Mouse (Mus musculus): ENCODE measurements around the gene Nfkbia.

The Nfkbia gene

DNA sequence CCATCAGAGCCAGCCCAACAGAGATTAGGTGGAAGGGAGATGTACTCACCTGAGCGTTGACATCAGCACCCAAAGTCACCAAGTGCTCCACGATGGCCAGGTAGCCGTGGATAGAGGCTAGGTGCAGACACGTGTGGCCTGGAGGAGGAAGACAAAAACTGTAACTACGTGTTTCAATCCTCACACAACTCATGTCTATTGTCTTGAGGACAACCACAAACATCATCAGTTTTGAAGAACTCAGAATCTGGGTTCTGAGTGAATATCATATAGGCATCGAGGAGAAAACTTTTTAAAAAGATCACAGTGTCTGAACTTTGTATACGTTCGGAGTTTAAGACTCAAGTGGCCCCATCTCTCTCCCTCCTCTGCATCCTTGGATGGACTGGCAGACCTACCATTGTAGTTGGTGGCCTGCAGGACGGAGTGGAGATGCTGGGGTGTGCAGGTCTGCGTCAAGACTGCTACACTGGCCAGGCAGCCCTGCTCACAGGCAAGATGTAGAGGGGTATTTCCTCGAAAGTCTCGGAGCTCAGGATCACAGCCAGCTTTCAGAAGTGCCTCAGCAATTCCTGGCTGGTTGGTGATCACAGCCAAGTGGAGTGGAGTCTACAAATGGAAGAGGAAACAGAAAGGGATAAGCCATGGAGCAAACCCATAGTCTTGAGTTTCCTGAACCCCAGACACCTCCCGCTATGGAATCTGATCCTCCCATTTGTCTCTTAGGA, 1.6 kb downstream of the Nfkbia start:
- DNase-seq (ENCODE audit: low read depth), result peak; percentile 78

DNA sequence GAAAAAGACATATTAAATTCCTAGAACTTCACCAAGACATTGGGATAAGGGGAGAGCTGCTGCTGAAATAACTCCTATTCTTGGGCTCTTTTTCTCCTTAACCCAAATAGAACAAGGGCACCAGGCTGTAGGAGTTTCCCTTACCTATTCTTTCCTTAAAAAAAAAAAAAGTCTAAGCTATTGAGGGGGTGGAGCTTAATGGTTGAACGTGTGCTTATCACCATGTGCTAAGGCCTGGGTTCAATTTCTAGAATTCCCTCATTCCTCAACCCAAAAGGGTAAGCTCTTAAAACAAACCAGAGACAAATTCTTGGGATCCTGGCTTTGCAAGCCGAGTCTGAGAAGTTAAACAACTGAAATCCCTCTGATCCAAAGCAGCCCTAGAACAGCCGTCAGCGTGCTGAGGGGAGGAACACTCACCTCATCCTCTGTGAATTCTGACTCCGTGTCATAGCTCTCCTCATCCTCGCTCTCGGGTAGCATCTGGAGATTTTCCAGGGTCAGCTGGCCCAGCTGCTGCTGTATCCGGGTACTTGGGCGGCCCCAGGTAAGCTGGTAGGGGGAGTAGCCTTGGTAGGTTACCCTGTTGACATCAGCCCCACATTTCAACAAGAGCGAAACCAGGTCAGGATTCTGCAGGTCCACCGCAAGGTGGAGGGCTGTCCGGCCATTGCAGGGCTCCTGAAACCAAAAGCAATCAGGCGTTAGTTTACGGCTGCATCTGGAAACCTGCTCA, 2.3 kb downstream of the Nfkbia start:
- DNase-seq (ENCODE audit: low read depth), result peak; percentile 79

DNA sequence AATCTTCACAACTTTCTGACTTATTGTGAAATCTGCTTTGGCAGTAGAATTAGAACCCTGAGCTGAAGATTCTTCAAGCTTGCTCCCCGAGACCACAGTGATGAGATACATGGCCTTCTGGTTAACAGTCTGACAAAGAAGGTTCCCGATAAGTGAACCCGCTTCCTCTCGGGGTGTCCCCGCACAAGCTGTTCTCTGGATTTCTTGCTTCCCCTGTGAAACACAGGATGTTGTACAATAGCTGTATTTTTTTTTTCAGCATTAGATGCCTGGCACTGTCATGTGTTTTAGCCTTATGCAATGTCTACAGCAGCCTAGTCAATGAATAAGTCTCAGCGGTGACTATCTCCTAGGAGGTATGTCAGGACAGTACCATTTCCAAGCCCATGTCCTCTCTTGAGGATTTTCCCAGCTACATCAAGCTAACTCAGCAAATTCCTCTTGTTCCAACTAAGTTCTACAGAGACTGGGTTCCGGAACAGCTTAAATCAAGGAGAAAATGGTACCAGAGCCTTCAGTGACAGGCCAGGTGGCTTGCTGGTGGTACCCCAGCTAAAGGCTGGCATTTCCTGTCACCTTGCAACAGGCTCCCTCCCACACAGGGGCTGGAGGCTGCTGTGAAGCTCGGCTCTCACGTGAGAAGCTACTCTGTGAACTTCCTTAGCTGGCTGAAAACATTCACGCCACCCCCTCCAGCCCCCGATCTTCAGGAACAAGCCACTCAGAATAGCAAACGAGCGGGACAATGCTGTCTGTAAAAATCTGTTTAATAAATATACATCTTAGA, 3.6 kb downstream of the Nfkbia start:
- DNase-seq (ENCODE audit: low read depth), result peak; percentile 89

DNA sequence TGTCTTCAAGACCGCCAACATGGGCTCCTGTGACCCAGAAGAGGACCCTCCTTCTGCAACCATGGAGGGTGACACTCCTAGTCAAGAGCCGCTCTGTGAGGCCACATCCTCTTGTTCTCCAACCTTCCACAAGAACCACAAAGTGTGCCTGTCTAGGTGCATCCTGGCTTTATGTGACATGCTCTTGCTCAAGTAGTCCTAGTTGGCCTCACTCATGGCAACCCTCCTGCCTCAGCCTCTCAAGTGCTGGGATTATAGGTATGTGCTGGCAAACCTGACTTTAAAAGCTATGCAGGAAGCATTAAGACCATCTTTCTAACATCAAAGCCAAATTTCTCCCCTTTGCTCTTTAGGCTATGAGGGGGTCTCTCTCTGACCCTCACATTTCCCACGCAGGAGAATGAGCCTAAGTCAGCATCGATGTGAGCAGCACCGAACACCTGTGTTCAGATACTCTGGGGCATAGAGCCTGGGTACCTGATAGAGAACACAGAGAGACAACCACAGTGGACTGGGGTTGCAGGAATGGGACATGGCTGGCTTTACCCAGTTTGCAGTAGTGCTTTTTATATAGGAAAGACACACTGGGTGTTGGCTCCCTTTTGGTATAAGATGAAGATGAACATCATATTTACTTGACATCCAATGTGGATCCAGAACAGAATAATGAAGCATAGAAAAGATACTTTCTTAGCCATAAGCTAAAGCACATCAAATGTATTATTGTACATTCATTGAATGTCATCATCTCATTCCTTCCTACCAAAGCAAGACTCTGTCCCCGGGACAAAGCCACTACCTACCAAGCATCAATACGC, 4.4 kb downstream of the Nfkbia start:
- peak; percentile 80 for DNase-seq (ENCODE audit: low read depth)

DNA sequence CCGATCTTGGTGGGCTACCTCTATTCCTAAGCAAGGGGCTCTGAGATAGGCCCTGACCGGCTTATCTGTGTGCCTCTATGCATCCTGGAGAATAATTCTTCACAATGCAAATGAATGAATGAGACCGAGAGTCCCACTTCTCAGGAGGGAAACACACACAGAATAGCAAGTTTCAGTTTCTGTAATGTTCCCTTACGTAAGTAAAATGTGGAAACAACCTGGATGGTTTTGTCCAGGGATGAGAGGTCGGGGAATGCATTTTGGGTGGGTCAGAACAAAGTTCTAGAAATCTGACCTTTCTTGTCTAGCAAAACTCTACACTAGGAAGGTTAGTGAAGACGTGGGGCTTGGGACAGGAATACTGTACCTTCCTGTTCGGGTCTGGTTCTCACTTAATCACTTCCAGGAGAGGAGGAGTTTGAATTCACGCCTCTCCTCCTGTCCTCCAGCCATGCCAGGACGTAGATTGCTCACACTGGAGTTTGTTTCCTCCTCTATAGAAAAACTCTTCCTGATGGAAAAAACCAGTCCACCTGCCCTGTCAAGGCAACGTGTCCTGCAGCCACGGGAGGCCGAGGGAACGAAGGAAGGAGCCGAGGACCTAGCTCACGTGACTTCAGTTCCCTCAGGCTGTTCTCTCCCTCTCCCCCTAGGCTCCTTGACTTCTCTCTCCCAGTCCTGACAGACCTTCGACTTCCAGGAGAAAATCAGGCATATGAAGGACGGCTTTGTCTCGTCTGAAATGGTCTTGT, 5.3 kb downstream of the Nfkbia start:
- peak; percentile 76 for DNase-seq (ENCODE audit: low read depth)

DNA sequence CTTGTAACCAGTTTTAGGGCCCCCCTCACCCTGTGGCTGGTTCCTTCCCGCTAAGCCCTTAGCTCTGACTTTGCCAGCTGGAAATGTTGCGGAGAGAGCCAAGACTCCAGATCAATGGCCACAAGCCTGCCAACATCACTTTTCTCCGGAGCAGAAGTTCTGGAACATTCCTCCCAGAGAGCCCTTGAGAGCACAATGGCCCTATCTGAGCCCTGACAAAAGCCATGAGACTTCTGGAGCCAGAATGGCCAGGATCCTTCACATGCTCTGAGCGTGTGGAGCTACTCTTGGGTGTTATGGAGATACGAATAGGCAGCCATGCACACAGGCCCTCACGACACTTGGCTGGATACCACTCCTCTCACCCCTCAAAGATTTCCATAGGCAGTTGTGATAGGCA, 7.6 kb downstream of the Nfkbia start:
- no peak for DNase-seq (ENCODE audit: low read depth)

DNA sequence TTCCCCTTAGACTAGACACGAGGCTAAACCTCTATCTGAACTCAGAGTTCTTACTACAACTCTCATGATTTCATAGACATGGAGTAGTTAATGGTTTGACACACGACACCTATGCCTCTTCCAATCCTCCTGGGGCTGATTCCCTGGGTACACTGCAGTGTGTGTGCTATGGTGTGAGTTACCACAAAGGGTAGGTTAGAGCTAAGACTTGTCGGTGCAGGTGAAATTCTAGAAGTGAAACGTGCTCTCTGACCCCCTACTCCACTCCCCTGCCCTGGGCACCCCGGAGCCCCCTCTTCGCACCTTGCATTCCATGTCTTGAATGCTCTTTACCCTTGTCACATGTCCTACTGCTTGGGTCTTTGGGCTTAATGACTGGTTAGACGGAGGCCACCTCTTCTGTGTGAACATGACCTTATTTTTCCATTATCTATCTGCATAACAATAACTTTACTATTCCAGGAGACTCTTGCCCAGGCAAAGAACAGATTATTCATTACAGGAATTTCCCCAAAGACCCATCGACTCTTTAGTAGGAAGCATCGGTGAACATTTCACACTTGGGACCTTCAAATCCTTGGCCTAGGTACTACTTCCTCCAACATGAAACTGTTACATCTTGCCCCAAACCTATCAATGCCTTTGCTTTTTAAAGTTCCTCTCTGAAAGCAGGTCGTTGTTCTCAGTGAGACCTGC, 8.2 kb downstream of the Nfkbia start:
- DNase-seq (ENCODE audit: low read depth), result peak; percentile 43

DNA sequence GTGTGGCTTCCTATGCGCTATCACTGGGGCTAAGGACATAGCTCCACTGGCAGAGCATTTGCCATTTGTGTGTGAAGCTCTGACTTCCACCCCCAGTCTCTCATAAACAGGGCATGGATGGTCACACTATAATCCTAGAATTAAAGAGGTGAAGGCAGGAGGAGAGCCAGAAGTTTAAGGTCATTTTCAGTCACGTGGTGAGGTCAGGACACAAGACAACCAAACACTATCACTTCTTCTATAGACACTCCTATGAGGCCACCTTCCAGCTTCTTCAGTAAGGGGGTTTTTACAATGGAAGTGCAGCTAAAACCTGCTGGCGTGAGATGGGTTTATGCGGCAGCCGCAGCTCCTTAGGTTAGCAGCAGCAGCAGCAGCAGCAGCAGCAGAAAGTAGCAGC, 8.9 kb downstream of the Nfkbia start:
- DNase-seq (ENCODE audit: low read depth), result no peak

DNA sequence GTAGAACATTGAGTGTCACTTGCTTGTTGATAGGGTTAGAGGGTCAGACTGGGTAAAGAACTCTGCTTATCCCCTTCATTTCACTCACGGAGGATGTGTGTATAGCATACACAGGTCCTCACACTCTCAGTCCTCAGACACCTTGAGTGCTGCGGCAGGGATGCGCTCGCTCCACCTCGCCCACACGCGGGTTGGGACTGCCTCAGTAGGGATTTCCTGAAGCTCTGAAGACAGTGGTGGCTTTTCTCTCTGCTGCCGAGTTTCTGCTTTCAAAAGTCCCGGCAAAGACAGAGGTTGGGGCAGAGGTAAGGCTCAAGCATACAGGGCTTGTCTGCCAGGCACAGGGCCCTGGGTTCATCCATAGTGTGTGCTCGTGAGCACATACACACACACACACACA, 9.7 kb downstream of the Nfkbia start:
- peak; percentile 63 for DNase-seq (ENCODE audit: low read depth)

DNA sequence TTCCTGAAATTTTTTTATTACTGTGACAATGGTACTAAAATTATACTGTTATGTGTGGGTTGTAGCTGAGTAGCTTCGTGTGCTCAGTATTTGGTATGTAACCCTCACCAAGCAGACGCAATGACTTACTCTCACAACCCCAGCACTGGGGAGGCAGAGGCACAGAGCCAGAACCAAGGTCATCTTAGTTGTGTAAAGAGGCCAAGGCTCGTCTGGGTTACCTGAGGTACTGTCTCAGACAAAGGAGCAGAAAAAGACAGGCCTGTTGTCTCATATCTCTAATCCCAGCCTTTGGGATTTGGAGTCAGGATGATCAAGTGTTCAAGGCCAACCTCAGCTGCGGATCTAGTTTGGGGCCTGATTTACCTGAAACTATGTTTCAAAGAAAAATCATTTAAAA, 10.7 kb downstream of the Nfkbia start:
- DNase-seq (ENCODE audit: low read depth), result no peak

DNA sequence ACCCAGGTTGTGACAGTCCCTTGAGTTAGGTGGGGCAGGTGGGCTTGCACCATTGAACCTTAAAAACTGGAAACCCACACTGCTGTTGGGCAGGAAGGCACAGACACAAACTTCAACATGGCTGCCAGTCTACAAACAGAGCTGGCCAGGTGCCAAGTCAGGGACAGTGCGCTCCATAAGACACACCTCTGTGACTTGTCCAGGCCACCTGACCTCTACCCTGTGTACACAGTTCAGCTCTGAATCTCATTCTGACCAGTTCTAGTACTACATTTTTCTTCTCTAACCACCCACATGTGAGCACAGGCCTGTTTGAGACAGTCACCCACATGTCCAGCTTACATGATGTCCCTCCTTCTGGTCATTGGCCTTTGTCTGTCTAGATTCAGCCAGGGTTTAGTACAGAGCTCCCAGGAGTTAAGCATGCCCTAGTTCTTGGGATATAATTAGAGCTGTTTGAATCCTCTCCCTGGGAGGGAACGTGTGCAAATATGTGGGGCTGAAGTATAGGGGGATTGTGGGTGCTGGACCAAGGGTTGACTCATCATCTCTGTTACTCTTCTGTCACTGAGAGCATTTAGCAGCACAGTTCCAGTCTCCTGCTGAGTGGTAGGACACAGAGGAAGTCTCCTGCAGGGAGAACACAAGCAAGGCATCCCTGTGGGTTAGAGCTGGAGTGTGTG, 11.8 kb downstream of the Nfkbia start:
- no peak for DNase-seq (ENCODE audit: low read depth)

DNA sequence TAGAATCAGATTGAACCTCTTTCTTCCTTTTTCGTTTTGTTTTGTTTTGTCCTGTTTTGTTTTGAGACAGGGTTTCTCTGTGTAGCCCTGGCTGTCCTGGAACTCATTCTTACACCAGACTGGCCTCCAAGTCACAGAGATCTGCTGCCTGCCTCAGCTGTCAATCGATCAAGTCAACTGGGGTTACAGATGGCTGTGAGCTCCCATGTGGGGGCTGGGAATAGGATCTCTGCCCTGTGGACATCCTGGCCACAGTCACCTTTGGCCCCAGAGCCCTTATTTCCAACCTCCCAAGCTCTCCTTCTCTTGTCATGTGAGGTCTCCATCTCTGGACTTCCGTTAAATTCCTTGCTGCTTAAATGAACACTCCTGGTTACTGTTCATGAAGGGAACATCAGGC, 13.5 kb downstream of the Nfkbia start:
- DNase-seq (ENCODE audit: low read depth), result no peak

DNA sequence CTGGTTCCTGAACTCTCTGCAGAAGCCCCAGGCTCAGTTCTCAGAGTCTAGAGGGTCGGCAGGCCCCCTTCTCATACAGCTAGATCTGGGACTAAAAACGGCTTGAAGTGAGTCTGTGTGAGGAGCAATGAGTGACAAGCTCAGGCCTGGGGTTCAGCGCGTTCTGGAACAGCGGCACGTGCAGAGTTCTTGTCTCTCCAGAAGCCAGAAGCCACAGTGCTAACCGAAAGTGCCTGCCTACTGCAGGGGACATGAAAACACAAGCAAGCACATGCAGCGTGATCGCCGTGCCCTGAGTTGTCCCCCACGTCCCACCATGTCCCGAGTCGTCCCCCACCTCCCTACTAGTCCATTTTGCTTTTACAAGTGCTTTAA, 18.3 kb downstream of the Nfkbia start:
- no peak for DNase-seq (ENCODE audit: low read depth)

DNA sequence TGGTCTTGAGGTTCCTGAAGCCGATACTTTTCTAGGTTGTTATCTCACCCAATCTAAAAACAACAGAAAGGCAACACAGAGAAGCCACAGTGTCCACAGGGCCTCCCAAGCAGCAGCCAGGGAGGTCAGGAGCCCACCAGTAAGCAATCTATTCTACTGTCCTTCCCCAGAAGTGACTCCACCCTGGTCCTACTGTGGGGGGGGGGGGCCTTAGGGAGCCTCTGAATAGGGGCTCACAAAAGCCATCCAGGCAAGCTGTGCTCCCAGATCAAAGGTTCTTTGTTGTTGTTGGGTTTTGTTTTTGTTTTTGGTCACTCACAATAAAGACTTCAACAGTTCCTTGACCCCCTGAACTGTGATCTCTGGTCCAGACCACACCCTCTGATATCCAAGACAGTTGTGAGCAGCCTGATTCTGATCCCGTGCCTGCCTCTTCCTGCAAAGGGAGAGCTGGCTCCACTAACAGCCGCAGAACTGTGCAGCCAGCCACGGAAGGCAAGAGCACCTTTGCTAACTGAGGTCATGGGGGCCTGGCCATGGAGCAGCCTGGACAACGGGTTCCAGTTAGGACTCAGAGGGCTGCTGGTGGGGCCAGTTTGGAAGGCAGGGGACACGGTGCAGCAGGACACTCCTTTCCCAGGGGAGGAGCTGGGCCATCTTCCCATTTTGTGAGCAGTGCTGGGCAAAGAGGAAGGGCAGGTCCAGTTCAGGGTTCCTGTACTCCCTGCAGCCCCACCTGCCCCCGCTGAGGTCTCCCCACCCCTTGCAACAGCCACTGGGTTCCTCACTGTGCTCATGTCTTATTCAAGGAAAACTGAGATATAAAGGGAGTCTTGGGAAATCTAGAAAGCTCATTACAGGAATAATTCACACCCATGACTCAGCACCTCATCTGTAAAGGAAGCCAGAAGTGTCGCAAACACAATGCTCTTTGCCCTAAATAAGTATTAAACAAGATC, 18.9 kb downstream of the Nfkbia start:
- DNase-seq (ENCODE audit: low read depth), result peak; percentile 26

DNA sequence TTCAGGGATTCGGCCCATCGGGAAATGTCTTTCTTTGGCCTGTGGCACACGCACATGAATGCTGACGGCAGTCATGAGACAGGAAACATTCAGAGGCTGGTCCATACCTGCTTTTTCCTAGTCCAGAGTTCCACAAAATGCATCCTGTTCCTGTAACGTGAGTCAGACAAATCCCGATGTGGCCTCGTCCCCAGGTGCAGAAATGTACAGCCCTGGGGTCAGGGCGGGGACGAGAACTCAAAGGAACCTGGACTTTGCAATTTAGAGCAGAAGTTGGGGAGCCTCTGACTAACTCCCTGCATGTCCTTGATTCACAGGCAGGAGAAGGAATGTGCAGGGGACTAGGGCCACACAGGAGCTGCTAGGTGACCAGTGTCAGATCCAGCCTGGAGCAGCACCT, 21.1 kb downstream of the Nfkbia start:
- DNase-seq (ENCODE audit: low read depth), result no peak

DNA sequence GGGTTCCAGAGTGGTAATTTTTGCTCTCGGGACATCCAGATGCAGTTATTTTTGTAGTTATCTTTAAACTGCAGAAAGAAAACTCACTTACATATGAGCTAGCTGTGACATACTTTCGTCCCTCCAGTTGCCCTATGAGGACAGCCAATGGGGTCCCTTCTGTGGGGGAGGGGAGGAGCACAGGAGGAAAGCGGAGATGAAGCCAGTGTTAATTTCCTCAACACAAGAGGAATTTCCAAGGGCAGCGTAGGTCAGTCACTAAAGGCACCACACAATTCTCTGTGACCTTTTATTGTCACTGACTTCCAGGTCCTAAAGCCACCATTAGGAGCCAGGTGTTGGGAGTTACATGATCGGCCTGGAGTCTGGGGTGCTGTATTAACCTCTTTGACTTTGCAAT, 22.0 kb downstream of the Nfkbia start:
- no peak for DNase-seq (ENCODE audit: low read depth)

DNA sequence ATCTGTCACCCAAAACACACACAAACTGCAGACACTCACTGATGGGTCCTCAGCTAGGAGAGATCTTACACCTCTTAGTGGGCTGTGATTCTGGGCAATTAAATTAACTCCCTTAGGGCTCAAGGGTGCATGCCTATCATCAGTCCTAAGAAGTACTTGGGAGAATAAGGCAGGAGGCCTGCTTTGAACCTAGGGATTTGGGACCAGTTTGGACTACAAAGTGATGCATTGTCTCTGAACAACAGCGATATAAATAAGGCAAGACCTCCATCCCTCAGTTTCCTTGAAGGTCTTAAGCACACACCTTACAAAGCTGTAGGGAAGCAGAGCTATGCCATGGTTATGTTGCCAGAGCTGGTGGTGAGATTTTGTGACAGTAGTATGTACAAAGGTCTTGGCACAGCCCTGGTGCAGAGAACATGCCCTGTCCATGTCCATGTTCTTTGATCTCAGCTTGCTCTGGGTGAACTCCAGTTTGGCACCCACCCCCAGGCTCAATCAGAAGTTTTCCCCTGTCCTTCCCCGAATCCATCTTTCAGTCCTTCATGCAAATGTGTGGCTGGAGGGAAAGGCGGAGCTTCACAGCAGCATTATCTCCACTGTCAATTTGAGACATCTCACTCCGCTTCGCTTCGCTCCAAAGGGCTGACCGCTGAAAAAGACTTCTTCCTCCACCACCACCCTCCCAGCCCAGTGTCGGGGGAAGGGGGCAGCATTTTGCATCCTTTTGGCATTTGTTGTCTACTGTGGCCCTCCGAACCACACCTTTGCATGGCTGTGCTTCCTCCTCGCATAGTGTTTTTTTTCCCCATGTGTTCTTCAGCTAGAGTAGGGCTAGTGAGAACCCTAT, 24.9 kb downstream of the Nfkbia start:
- no peak for DNase-seq (ENCODE audit: low read depth)

DNA sequence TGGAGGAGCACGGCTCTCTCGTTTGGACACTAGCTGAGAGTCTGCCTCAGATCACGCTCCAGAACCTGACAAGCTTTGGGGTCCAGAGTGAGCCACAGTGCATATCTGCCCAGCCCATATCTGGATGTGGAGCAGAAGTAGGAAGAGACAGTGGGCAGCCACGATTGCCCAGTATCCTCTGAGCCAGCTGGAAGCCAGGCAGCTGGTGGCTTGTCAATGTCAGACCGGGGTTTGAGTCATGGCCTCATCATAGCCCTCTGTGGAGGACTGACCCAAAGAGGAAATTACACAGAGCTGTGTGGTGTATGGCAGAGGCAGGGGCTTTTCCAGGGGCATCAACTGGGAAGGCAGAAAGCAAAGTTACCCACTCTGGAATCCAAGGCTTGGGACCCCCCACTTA, 25.6 kb downstream of the Nfkbia start:
- DNase-seq (ENCODE audit: low read depth), result peak; percentile 47

Measured in induced T-regulatory cell, adult 2 months (primary cell).